Mouse (Mus musculus) midbrain, embryonic 12.5 days (tissue): ENCODE results near the gene Ssmem1. TPM values are rescaled to one million over a fixed set of nuclear protein-coding genes. Genes with fewer than 3 reads are reported as not detected.

Experiments
- ATAC-seq: fragments of 200-750 bp; cut with Nextera tagmentation; 2 replicates; pipeline ENCODE4 v1.8.0; 2017; ENCODE audit warnings: low read depth, moderate TSS enrichment, moderate library complexity; ENCODE audit not compliant: low FRiP score
- H3K27ac ChIP-seq: fragments of 300-500 bp; sonication (generic); replicated peaks from 2 replicates; pipeline ENCODE4 v1.5.1; 2016; ENCODE audit warnings: mild to moderate bottlenecking
- H3K27me3 ChIP-seq: fragments of 300-500 bp; sonication (generic); 2 replicates; pipeline ENCODE4 v1.6.1; 2016; ENCODE audit warnings: mild to moderate bottlenecking
- H3K36me3 ChIP-seq: fragments of 300-500 bp; sonication (generic); 2 replicates; pipeline ENCODE4 v1.6.1; 2016
- H3K4me1 ChIP-seq: fragments of 300-500 bp; sonication (generic); 2 replicates; pipeline ENCODE4 v1.6.1; 2016
- H3K4me2 ChIP-seq: fragments of 300-500 bp; sonication (generic); replicated peaks from 2 replicates; pipeline ENCODE4 v1.6.1; 2016; ENCODE audit warnings: mild to moderate bottlenecking, moderate library complexity
- H3K4me3 ChIP-seq: fragments of 300-500 bp; sonication (generic); 2 replicates; pipeline ENCODE4 v1.5.1; 2016; ENCODE audit warnings: mild to moderate bottlenecking
- H3K9ac ChIP-seq: fragments of 300-500 bp; sonication (generic); replicated peaks from 2 replicates; pipeline ENCODE4 v1.6.1; 2016; ENCODE audit warnings: mild to moderate bottlenecking, moderate library complexity
- H3K9me3 ChIP-seq: fragments of 300-500 bp; sonication (generic); 2 replicates; pipeline ENCODE4 v1.6.1; 2016; ENCODE audit warnings: mild to moderate bottlenecking
- WGBS: fragments of 180-500 bp; shearing (Covaris S2); methylation state at CpG from one replicate; pipeline ENCODE4 v1.1.7; 2016; 5-methylcytosine and 5-hydroxymethylcytosine counted together
- polyA plus RNA-seq: library from polyadenylated mRNA; unstranded; fragments of >200 nt; fragmentation: Nextera tagmentation; extraction: Ambion mirVana; gene quantifications from 2 replicates; pipeline ENCODE4 v1.2.1, GENCODE M21; 2016

Ssmem1 gene
- polyA plus RNA-seq, 1 experiment from 2014 or later, result 0.34 TPM

GRCm38 (mm10) chr6:30563575-30563974 is 53.9 kb downstream of the Ssmem1 start:
- WGBS, result 91% methylated on average over 6 of the region's 6 CpGs

GRCm38 (mm10) chr6:30564051-30564450 is 54.4 kb downstream of the Ssmem1 start:
- no peaks in the 10 kb centered on the region for H3K36me3 ChIP-seq
- no peaks in the 10 kb centered on the region for H3K27me3 ChIP-seq
- no peak for ATAC-seq
- no peaks in the 10 kb centered on the region for H3K9me3 ChIP-seq
- H3K9ac ChIP-seq, result no peak overlapping the region
- no peak overlapping the region for H3K4me2 ChIP-seq
- H3K4me1 ChIP-seq, result no peaks in the 10 kb centered on the region
- H3K4me3 ChIP-seq, result no peak overlapping the region
- no peak overlapping the region for H3K27ac ChIP-seq
- 96% methylated on average over 6 of the region's 6 CpGs for WGBS

More at GRCm38 (mm10) chr6:30563575-30563974, 53.9 kb downstream of the Ssmem1 start:
- Histone ChIP-seq H3K36me3 (no peaks in the 10 kb centered on the region), H3K4me1 (no peaks in the 10 kb centered on the region), H3K27ac (no peak overlapping the region), H3K9me3 (no peaks in the 10 kb centered on the region), H3K4me2 (no peak overlapping the region), H3K27me3 (no peaks in the 10 kb centered on the region), H3K9ac (no peak overlapping the region), H3K4me3 (no peak overlapping the region)
- no peak for ATAC-seq

GRCm38 (mm10) chr6:30568069-30568468 is 58.4 kb downstream of the Ssmem1 start, which contains the start of gene Cpa4:
Cpa4 (plus strand) TSS chr6:30568369.
- WGBS, result 80% methylated on average over 5 of the region's 5 CpGs
- no peak for ATAC-seq

GRCm38 (mm10) chr6:30569331-30569730 is 59.7 kb downstream of the Ssmem1 start:
- Histone ChIP-seq H3K27me3 (peaks cover 12% of the 10 kb centered on the region; the same call in 1 of the 2 replicates), H3K36me3 (no peaks in the 10 kb centered on the region), H3K4me3 (no peak overlapping the region), H3K4me2 (no peak overlapping the region), H3K9me3 (no peaks in the 10 kb centered on the region), H3K9ac (no peak overlapping the region), H3K27ac (no peak overlapping the region), H3K4me1 (peaks cover 14% of the 10 kb centered on the region)
- WGBS, result 90% methylated on average over 10 of the region's 10 CpGs
- no peak for ATAC-seq

More at GRCm38 (mm10) chr6:30568069-30568468, 58.4 kb downstream of the Ssmem1 start, which contains the start of gene Cpa4:
- Histone ChIP-seq H3K9me3 (no peaks in the 10 kb centered on the region), H3K27me3 (peaks cover 12% of the 10 kb centered on the region; the same call in 1 of the 2 replicates), H3K36me3 (no peaks in the 10 kb centered on the region), H3K4me2 (no peak within 1 kb of the TSS), H3K27ac (no peak within 1 kb of the TSS), H3K9ac (no peak within 1 kb of the TSS), H3K4me1 (peaks cover 8% of the 10 kb centered on the region), H3K4me3 (no peak within 1 kb of the TSS)

Other genes starting within 250 kb of the Ssmem1 start
- 63.3 and 71.5 TPM in 2 replicates for gene Ube2h, start 205.3 kb upstream of the Ssmem1 start, polyA plus RNA-seq
- gene Zc3hc1, start 118.8 kb upstream of the Ssmem1 start, polyA plus RNA-seq, result 62.1 and 69.4 TPM in 2 replicates
- gene Klhdc10, start 108.0 kb upstream of the Ssmem1 start, polyA plus RNA-seq, result 40.2 and 48.6 TPM in 2 replicates
- 45.6 and 49.1 TPM in 2 replicates for gene Tmem209, start 66 bp upstream of the Ssmem1 start, polyA plus RNA-seq
- 5.8 and 6.7 TPM in 2 replicates for gene Cpa2, start 31.7 kb downstream of the Ssmem1 start, polyA plus RNA-seq
- gene Cpa4, start 58.5 kb downstream of the Ssmem1 start, polyA plus RNA-seq, result 1.6 and 1.9 TPM in 2 replicates
- 0.14 and 0.30 TPM in 2 replicates for gene Cpa5, start 101.2 kb downstream of the Ssmem1 start, polyA plus RNA-seq
- gene Cpa1, start 129.4 kb downstream of the Ssmem1 start, polyA plus RNA-seq, result 0.42 TPM in 1 of 2 replicates, not detected in the other
- 20.1 and 20.7 TPM in 2 replicates for gene Cep41, start 183.9 kb downstream of the Ssmem1 start, polyA plus RNA-seq
- gene Mest, start 213.7 kb downstream of the Ssmem1 start, polyA plus RNA-seq, result 584 and 614 TPM in 2 replicates